Mouse (Mus musculus) thymus, adult 18-20 months (tissue): ENCODE data around the gene Tmem9b.

Experiments
- DNase-seq, 2 experiments: peaks; one replicate each; pipeline ENCODE4 v3.0.0; 2022; ENCODE audit warnings: mixed read lengths in 2 of 2

Gene Tmem9b

DNA sequence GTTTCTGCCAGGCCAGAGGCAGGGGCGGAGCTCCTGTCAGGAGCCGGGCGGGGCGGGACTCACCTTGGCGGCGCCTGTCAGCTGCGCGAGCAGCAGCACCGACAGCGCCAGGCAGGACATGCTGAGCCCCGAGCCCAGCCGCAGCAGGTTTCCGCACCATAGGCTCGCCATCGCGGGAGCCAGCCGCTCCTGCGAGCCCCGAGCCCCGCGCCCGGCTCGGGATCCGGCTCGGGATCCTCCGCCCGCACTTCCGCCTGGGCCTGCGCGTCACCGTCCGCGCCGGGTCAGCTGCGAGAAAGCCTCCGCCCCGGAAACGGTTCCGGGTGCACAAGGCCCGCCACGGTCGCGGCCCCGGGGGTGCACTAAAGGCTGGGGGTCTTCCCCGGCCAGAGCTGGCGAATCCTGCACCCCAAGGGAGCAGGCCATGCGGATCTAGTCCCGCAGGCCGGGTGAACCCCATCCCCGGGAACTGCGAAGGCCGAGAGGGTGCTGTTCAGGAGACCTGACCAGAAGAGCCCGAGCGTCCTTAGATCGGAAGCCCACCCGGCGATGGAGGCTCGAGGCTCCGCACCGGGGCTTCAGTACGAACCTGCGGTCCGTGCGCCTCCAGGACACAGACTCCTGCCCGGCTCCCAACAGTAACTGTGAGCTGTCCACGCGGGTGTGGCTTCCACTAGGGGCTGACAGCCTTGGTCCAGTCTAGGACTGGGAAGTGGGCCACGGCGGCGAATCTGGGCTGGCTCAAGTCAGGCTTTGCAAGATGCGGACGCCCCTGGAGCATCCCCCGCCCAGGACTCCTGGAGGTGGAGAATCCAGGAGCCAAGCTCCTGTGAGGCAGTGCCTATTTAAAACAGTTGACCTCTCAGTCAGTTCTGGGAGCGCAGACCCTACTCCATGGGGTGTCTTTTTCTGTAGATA, at the start of gene Tmem9b:
TSS of gene Tmem9b (minus strand) at position 868 of the 918 bp plus-strand sequence.
- peak; percentile 71 to 73 for DNase-seq

- DNase-seq = no peak
These were observed 48.0 kb upstream of the Tmem9b start for GRCm38 (mm10) chr7:109800626-109801025.

- DNase-seq = no peak
These were observed 46.5 kb upstream of the Tmem9b start for GRCm38 (mm10) chr7:109799168-109799567.

GRCm38 (mm10) chr7:109795564-109795963, 42.9 kb upstream of the Tmem9b start:
- no peak for DNase-seq

GRCm38 (mm10) chr7:109794556-109794955, 41.9 kb upstream of the Tmem9b start:
- no peak for DNase-seq

GRCm38 (mm10) chr7:109792759-109793158, 40.1 kb upstream of the Tmem9b start:
- DNase-seq = peak in 1 of 2 experiments; percentile 5

- no peak for DNase-seq
These were observed 38.1 kb upstream of the Tmem9b start for GRCm38 (mm10) chr7:109790818-109791217.

DNA sequence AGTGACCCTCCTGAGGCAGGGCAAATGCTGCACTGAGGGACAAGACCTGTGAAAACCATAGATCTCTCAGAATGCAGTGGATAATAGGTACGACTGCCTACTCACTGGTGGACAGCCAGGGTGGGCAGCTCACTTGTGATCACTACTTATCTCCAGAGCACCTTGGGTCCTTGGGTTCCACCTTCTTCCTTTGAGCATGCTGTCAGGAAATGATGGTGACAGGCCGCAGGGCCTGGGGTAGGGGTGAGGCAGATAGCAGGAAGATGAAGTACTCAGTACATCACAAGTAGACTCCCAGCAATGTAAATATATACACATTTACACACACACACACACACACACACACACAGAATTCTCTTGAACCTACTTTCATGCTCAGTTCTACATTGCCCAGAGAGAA, 35.2 kb upstream of the Tmem9b start:
- DNase-seq = no peak

DNA sequence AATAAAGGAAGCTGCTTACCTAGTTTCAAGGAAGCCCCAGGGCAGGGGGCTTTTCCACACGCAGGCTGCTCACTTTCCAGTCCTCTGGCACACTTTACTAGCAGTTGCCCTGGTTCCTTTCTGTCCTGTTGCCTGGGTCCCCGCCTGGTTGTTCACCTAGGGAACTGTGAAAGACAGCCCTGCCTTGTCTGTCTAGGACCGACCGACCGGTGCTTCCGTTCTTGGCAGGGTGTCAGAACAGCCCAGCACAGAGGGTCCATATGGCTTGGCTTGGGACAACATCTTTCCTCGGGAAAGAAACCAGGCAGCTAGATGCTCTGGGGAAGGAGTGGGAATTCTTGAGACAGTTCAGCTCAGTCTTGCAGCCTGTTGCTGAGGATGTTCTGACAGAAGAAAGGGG, 30.6 kb upstream of the Tmem9b start:
- DNase-seq = no peak

GRCm38 (mm10) chr7:109781470-109782203, 29.0 kb upstream of the Tmem9b start, which contains the start of gene Nrip3:
Gene Nrip3, minus strand, starts transcription at chr7:109782025.
- peak; percentile 21 to 35 for DNase-seq

DNA sequence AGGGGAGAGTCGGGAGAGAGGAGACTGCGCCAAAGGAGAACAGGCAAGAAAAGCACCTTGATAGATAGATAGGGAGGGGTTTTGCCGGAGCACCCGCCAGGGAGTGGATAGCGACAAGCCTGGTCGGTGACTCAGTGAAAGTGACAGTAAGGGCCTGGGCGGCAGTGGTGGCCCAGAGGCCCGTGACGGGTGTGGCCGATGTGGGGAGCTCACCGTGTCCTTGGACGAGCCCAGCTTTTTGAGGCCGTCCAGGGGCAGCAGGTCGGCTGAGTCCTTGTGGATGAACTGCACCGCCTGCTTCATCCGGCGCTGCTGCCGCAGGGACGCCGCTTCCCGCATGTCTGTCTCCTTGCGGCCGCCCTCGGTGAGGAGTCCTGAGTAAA, 28.4 kb upstream of the Tmem9b start:
- no peak for DNase-seq

GRCm38 (mm10) chr7:109772251-109772650, 19.6 kb upstream of the Tmem9b start:
- no peak for DNase-seq

- DNase-seq = no peak
These were observed 16.2 kb upstream of the Tmem9b start for GRCm38 (mm10) chr7:109768699-109769383.

DNA sequence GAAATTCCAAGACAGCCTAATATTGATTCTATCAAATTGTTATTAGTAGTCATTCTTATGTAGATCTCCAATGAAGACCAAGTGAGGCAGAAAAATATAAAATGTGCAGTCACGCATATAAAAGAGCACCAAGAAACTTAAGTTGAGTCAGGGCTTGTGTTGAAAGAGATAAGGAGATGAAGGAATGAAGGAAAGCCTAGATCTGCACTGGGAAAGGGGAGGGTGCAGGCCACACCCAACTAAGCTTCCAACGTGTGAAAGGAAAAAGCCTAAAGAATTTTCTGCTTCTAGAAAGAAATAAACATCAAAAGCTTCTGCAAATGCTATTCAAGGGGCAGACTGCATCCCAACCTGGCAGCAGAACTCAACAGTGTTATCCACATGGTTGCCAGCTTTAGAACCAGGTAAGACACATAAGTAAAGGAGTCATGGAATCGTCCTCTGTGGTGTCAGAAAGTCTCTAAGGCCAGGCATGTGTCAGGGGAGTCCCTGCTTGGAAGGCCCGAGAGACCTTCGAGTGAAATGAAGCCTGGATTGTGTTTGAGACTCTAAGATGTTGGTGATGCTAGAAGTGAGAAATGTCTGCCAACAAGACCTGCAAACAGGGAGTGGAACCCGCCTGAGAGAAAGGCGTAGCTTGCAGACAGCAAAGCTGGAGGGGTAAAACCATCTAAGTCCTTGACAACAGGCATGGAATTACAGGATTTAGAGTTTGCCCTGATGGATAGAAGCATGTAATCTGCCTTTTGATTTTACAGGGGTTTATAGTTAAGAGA, 15.1 kb upstream of the Tmem9b start:
- no peak for DNase-seq

- DNase-seq = no peak
These were observed 11.3 kb upstream of the Tmem9b start for GRCm38 (mm10) chr7:109764009-109764408.

DNA sequence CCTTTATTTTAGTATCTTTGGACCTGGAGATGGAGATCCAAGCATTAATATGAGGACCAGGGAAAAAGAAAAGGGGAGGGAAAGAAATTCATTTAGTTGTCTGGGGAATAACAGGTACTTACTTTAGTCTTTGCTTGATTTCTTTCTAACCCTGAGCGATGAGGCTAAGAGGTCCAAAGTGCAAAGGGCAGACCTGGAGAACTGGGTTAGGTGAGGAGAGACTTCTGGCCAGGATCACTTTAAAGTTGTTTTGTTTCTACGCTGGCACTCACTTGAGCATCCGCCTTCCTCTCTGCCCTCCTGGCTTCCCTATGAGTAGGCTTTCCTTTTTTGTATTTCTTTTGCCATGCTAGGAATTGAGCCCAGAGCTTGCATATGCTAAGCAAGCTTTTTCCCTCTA, 3.6 kb upstream of the Tmem9b start:
- no peak for DNase-seq

DNA sequence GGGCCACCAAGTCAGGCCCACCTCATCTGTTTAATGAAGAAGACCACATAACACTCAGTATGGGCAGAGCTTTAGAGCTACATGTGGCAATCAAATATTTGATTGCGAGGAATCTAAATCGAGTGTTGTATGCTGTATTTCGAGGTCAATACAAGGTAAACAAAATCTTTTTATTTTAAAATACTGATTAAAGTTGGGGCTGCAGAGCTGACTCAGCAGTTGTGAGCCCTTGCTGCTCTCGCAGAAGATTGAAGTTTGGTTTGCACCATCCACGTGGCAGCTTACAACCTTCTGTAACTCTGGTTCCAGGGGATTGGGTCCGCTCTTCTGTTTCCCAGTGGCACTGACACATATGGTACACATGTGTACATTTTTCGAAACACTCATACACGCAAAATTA, 1.4 kb upstream of the Tmem9b start:
- no peak for DNase-seq

DNA sequence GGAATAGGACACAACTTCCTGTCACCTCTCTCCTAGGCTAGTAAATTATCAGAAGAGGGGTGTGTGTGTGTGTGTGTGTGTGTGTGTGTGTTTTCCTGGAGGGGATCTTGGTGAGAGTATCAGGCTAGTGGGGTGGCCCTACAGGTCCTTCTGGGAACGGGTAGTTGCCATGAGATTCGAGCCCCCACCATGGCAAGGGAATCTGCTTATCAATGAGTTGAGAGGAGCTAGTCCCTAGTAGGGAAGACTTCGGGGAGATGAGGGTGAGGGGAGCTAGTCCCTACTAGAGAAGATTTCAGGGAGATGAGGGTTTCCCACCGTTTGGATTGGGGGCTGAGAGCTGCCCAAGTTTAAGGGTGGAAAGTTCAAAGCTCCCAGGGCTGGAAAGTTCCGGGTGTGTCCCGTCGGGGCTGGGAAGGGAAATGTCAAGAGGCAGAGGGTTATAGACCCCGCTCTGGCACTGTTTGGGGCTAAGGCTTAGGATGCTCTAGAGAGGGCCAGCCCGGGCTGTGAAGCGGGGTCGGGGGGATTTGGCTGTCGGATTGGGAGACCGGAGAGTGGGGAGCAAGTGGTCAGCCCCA, 1.2 kb downstream of the Tmem9b start:
- DNase-seq = peak in 1 of 2 experiments; percentile 9

DNA sequence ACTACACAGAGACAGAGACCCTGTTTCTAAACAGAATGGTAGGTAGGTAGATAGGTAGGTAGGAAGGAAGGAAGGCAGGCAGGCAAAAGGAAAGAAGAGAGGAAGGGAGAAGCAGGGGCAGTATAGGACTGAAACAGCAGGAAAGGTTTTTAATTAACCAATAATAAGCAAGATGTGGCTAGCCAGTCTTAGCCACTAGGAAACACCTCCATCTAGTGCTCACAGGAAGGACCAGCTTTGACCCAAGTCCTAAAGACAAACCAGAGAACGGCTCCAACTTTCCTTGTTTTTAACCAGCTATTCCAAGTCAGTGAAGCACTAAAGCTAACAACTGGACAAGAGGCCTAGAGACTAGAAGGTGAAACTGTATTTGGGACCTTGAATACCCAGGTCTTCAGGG, 4.9 kb downstream of the Tmem9b start:
- no peak for DNase-seq

DNA sequence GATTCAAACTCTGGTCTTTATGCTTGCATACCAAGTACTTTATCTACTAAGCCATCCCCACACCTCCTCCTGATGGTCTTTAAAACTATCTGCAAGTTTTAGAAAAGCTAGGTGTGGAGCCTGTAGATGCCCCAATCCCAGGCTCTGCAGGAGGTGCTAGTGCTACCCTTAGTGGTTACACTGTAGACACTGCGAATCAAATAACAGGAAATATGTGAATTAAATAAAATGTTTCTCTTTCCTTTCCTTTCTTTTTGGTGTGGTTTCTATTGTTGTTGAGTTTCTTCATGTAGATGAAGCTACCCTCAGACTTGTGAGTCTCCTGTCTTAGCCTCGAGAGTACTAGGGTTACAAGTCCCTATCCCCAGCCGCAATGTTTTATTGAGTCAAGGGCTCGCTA, 11.0 kb downstream of the Tmem9b start:
- no peak for DNase-seq

- DNase-seq = no peak
These were observed 11.6 kb downstream of the Tmem9b start for GRCm38 (mm10) chr7:109741060-109741459.

DNA sequence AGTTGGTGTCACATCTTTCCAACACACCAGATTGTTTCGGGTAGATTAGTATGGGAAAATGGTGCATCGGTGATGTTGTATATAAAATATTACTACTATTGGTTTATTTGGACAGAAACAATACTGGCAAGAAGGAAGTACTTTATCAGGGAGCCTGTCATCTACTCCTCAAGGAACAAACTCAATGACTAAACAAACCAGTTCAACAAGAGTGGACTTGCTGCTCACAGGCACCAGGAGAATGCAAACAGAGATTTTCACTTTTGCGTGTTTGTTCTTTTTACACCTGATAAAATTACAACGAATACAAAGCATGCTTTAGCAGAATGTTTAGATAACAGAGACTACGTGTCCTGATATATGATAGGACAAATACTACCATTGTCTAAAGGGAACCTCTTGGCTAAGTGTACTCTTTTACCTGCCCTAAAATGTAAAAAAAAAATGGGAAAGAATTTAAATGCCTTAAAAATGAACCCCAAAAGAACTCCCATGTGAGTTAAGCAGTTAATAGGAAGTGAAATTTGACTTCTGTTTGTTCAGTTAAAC, 12.8 kb downstream of the Tmem9b start:
- DNase-seq = no peak
